Mouse (Mus musculus) gastrocnemius, postnatal 4 days (tissue): ENCODE measurements around the gene Cep19. TPM values are rescaled to one million over a fixed set of nuclear protein-coding genes. Genes with fewer than 3 reads are reported as not detected.

ENCODE experiments used
- DNase-seq, 2 experiments: peaks; one replicate each; pipeline ENCODE4 v3.0.0; 2021 to 2022; ENCODE audit warnings: low spot score in 2 of 2, mixed read lengths in 2 of 2
- total RNA-seq, 2 experiments: library from RNA; stranded (reverse); gene quantifications; 2 replicates each; pipeline ENCODE4 v1.2.3; 2021

The Cep19 gene
- total RNA-seq, 2 experiments from 2014 or later = 8.0 TPM

DNA sequence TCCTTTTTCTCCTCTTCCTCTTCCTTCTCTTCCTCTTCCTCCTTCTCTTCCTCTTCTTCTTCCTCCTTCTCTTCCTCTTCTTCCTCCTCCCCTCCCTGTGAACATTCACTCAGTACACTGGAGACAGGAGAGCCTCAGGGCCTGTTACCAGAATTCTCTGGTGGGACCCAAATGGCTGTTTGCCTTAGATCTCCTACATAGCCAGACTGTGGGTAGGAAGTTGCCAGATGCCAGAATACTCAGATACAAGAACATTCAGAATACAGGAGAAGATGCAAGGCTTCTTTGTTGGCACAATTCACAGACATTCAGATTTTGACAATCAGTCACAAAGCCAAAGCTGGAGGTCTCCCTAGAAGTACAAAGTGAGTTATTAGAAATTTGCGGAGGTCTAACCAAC, 39.4 kb downstream of the Cep19 start:
- no peak for DNase-seq

DNA sequence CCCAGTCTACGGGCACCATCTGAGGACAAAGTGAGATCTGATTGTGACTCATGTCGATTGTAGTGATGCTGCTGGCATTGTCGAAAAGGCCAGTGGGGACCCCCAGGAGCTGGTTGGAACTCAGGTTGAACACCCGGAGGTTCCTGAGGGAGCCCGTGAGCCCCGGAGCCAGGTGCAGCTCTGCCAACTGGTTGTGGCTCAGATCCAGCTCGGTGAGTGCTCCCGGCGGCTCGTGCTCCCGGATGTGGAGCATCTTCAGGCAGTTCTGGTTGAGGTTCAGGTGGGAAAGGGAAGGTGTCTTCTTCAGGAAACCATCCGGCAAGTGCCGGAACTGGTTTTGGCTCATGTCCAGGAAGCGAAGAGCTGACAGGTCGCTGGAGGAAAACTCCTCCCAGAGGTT, 44.2 kb downstream of the Cep19 start:
- DNase-seq = no peak

DNA sequence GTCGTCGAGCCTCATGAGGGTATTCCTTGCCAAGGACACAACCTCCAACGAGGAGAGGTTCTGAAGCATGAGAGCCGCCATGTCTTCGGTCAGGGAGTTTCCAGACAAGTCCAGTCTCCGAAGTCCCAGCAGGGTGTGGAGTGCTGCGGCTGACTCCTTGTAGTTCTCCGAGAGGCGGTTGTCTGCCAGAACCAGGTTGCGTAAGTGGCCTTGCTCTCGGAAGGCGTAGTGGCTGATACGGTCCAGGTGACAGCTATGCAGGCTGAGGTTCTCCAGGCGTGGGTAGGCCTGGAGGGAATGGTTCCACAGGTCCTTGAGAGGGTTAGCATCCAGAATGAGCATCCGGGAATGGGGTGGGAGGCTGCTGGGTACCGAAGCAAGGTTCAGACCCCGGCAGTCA, 45.0 kb downstream of the Cep19 start:
- DNase-seq = no peak

DNA sequence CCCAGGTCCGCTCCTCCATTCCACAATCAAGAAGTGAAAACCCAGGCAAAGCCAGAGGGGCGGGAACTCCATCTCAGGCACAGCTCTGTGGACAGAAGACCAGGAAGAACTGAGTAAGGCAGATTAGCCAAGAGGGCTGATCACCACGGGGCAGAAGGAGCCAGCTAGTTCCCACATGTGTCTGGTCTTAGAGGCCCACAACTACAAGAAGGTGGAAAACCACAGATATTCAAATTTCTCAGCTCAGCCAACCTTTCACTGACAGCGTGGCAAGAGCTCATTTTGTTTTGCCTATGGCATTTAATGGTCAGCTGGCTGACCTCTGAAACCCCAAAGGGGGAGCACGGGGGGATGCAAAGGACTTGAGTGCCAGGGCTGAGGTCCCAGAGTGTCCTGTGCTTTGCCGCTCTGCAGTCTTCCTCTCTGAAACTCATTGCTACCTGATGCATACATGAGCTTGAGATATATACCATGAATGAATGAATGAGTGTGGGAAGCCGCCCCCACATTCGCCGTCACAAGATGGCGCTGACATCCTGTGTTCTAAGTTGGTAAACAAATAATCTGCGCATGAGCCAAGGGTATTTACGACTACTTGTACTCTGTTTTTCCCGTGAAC, 48.1 kb downstream of the Cep19 start:
- DNase-seq = no peak

DNA sequence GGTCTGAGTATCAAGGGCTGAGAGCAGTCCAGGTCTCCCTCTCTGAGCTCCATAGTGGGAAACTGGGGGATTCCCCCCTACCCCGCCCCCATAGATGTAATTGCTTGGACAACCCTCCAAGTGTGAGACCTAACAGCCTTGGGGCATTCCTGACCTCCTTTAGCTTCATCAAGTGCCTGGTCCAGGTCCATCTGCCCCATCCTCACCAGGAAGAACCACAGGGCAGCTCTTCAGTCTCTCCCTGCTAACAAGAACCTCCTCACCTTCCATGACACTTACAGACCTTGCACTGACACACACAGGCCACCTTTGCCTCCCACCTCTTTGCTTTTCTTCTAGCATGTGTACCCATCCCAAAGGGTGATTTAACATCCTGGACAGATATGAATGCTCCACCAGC, 54.4 kb downstream of the Cep19 start:
- no peak for DNase-seq

DNA sequence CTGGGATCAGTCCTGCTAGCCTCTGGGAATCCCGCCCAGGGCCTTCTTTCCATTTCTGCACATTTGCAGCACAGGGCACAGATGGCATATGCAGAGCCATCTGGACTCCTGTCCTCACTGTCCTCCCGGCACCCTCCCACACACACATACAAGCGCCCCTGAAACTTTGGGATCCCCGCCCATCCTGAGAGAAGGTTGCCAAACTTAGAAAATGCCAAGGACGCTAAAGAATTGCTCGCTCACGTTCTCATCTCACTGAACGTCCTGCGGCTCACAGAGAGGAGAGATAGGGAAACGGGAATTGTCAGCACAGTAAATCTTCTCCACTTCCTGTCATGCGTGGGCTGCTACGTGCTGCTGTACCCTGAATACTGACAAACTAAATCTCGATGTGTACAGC, 54.8 kb downstream of the Cep19 start:
- no peak for DNase-seq

DNA sequence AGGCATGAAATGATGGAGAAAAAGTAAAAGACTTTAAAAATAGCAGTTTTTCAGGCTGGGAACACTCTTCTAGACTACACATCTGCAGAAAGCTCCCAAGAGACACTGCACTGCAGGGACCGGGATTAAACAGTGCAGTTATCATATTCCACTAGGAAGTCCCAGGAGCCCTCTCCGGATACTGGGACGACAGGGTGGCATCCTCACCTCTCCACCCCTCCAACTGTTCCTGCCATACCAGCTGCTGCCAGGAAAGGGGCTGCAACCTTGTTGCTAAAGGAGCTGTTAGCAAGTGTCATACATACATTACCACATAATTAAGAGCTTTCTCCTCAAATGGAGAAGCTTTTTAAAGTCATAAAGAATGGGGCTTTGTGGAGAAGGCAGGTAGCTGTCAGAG, 57.1 kb downstream of the Cep19 start:
- no peak for DNase-seq

DNA sequence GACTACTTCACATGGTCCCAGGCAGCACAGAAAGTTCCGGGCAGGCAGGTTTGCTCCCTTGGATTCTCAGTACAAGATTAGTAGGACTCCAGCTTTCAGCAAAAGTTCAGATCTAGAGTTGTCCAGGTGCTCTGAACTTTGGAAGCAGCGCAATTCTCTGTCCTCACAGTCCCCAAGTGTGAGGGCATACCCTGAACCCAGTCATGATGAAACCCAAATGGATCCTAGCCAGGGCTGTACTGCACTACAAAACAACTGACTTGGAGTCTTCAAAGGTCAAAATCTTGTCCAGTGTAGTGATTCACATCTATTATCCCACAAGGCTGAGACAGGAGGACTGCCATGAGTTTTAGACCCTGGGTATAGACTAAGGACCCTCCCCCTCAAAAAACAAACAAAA, 57.8 kb downstream of the Cep19 start:
- DNase-seq = no peak

Other genes with a start within 250 kb of the Cep19 start
- gene Meltf, start 221.0 kb upstream of the Cep19 start, total RNA-seq = under 1 TPM in 1 of 2 experiments, not detected in 1; 0.08 TPM
- gene Pigz, start 165.9 kb upstream of the Cep19 start, total RNA-seq = 1 to 10 TPM; 6.4 to 7.9 TPM
- 10 to 100 TPM; 43.3 to 46.9 TPM for gene 0610012G03Rik, start 151.3 kb upstream of the Cep19 start, total RNA-seq
- 10 to 100 TPM; 33.2 to 35.1 TPM for gene Ncbp2, start 151.3 kb upstream of the Cep19 start, total RNA-seq
- 10 to 100 TPM; 22.4 to 23.2 TPM for gene Senp5, start 96.5 kb upstream of the Cep19 start, total RNA-seq
- gene Pak2, start 20.5 kb upstream of the Cep19 start, total RNA-seq = 10 to 100 TPM; 36.2 to 38.1 TPM
- gene Pigx, start 60 bp upstream of the Cep19 start, total RNA-seq = 10 to 100 TPM; 21.5 to 22.9 TPM
- gene Nrros, start 65.8 kb downstream of the Cep19 start, total RNA-seq = 10 to 100 TPM; 13.3 to 15.2 TPM
- not detected for gene Bex6, start 80.0 kb downstream of the Cep19 start, total RNA-seq
- 10 to 100 TPM; 13.8 to 14.1 TPM for gene Fbxo45, start 147.4 kb downstream of the Cep19 start, total RNA-seq
- gene Wdr53, start 147.4 kb downstream of the Cep19 start, total RNA-seq = 1 to 10 TPM; 8.5 to 9.0 TPM
- gene Smco1, start 171.7 kb downstream of the Cep19 start, total RNA-seq = 1 to 10 TPM; 3.2 to 5.4 TPM
- 10 to 100 TPM; 15.0 to 16.1 TPM for gene Rnf168, start 177.7 kb downstream of the Cep19 start, total RNA-seq
- 10 to 100 TPM; 35.2 to 43.6 TPM for gene Ubxn7, start 232.5 kb downstream of the Cep19 start, total RNA-seq